ENCODE assay signal across 8 mouse cellular contexts in genomic region chr10:81177958-81178712, GRCm38 (mm10). TPM values are rescaled to one million over a fixed set of nuclear protein-coding genes. Genes with fewer than 3 reads are reported as not detected.
DNase-seq lines count a peak whose midpoint lies in the region; ATAC-seq lines count a peak whose summit lies in the region.

No protein-coding gene starts in this region.

- H3K27me3 ChIP-seq in kidney, embryonic 15.5 days, result no peaks in the 10 kb centered on the region
- H3K27me3 ChIP-seq in midbrain, embryonic 12.5 days, result no peaks in the 10 kb centered on the region

- H3K27ac ChIP-seq in kidney, embryonic 15.5 days, result no peak overlapping the region
- no peak overlapping the region for H3K27ac ChIP-seq in brown adipose tissue, adult 24 weeks (replicated peaks; ENCODE audit: low read depth, low read length)
- H3K27ac ChIP-seq in midbrain, embryonic 12.5 days (replicated peaks), result peak overlapping the region; percentile 93; the same call in 1 of the 2 replicates

- H3K9me3 ChIP-seq in kidney, embryonic 15.5 days (replicated peaks), result no peaks in the 10 kb centered on the region
- no peaks in the 10 kb centered on the region for H3K9me3 ChIP-seq in midbrain, embryonic 12.5 days

- H3K4me2 ChIP-seq in kidney, embryonic 15.5 days, result peak overlapping the region; percentile 83
- H3K4me2 ChIP-seq in midbrain, embryonic 12.5 days (replicated peaks), result peak overlapping the region; percentile 95

- peaks cover 52% of the 10 kb centered on the region for H3K36me3 ChIP-seq in kidney, embryonic 15.5 days
- H3K36me3 ChIP-seq in midbrain, embryonic 12.5 days, result peaks cover 52% of the 10 kb centered on the region

- no peak for DNase-seq in kidney, adult 8-10 months
- peak; percentile 36 for DNase-seq in heart, postnatal 4 days
- DNase-seq in right cerebral cortex, adult 2 months (ENCODE audit: low spot score in 2 of 2), result no peak
- DNase-seq in left cerebral cortex, adult 11 months (ENCODE audit: low spot score), result no peak
- no peak for DNase-seq in T-cell, adult 2 months (ENCODE audit: low spot score)

- H3K4me1 ChIP-seq in kidney, embryonic 15.5 days, result peaks cover 74% of the 10 kb centered on the region
- no peaks in the 10 kb centered on the region; the same call in 1 of the 2 replicates for H3K4me1 ChIP-seq in brown adipose tissue, adult 24 weeks (ENCODE audit: control insufficient read depth, insufficient read depth, insufficient read length, low read length)
- H3K4me1 ChIP-seq in midbrain, embryonic 12.5 days, result peaks cover 58% of the 10 kb centered on the region

- peak overlapping the region; percentile 80 for H3K4me3 ChIP-seq in kidney, embryonic 15.5 days (replicated peaks)
- peak overlapping the region; percentile 85 for H3K4me3 ChIP-seq in brown adipose tissue, adult 24 weeks (ENCODE audit: insufficient read depth, low read depth, low read length)
- peak overlapping the region; percentile 99 for H3K4me3 ChIP-seq in midbrain, embryonic 12.5 days

- no peak for ATAC-seq in kidney, embryonic 15.5 days (replicated peaks; ENCODE audit: low FRiP score)
- no peak for ATAC-seq in midbrain, embryonic 12.5 days (ENCODE audit: low FRiP score, low read depth)

- peak overlapping the region; percentile 91 for H3K9ac ChIP-seq in kidney, embryonic 15.5 days
- H3K9ac ChIP-seq in midbrain, embryonic 12.5 days (replicated peaks), result peak overlapping the region; percentile 99

- 58% methylated on average over 14 of the region's 14 CpGs for WGBS in kidney, embryonic 15.5 days
- 72% methylated on average over 14 of the region's 14 CpGs for WGBS in midbrain, embryonic 12.5 days

RNA-seq across cellular contexts. Expression of gene Eef2, which starts 1.7 kb away (rescaled TPM):
- 563 and 597 TPM in 2 replicates for polyA plus RNA-seq in kidney, embryonic 15.5 days (2015; fragmentation: Nextera tagmentation; extraction: Ambion mirVana)
- polyA plus RNA-seq in brown adipose tissue, adult 24 weeks (2012; ENCODE audit: insufficient read depth, insufficient read length, missing spikeins), result 538 and 581 TPM in 2 replicates
- total RNA-seq in heart, postnatal 4 days (2021), result 1,000 to 10,000 TPM; 1,326 to 1,351 TPM
- 531 and 534 TPM in 2 replicates for polyA plus RNA-seq in midbrain, embryonic 12.5 days (2016; fragmentation: Nextera tagmentation; extraction: Ambion mirVana)

RNA-seq across cellular contexts. Expression of gene Dapk3, which starts 4.7 kb away (rescaled TPM):
- 41.0 and 47.9 TPM in 2 replicates for polyA plus RNA-seq in kidney, embryonic 15.5 days (2015; fragmentation: Nextera tagmentation; extraction: Ambion mirVana)
- polyA plus RNA-seq in brown adipose tissue, adult 24 weeks (2012; ENCODE audit: insufficient read depth, insufficient read length, missing spikeins), result 15.7 and 31.7 TPM in 2 replicates
- 10 to 100 TPM; 41.9 to 45.7 TPM for total RNA-seq in heart, postnatal 4 days (2021)
- polyA plus RNA-seq in midbrain, embryonic 12.5 days (2016; fragmentation: Nextera tagmentation; extraction: Ambion mirVana), result 77.3 and 79.6 TPM in 2 replicates

RNA-seq across cellular contexts. Expression of gene 4930442H23Rik, which starts 5.5 kb away (rescaled TPM):
- polyA plus RNA-seq in kidney, embryonic 15.5 days (2015; fragmentation: Nextera tagmentation; extraction: Ambion mirVana), result not detected in 2 replicates
- polyA plus RNA-seq in brown adipose tissue, adult 24 weeks (2012; ENCODE audit: insufficient read depth, insufficient read length, missing spikeins), result not detected in 2 replicates
- not detected for total RNA-seq in heart, postnatal 4 days (2021)
- polyA plus RNA-seq in midbrain, embryonic 12.5 days (2016; fragmentation: Nextera tagmentation; extraction: Ambion mirVana), result 0.18 TPM in 1 of 2 replicates, not detected in the other

RNA-seq across cellular contexts. Expression of gene Pias4, which starts 10.4 kb away (rescaled TPM):
- 48.6 and 51.2 TPM in 2 replicates for polyA plus RNA-seq in kidney, embryonic 15.5 days (2015; fragmentation: Nextera tagmentation; extraction: Ambion mirVana)
- polyA plus RNA-seq in brown adipose tissue, adult 24 weeks (2012; ENCODE audit: insufficient read depth, insufficient read length, missing spikeins), result 10.3 and 13.4 TPM in 2 replicates
- total RNA-seq in heart, postnatal 4 days (2021), result 10 to 100 TPM; 17.5 to 18.6 TPM
- polyA plus RNA-seq in midbrain, embryonic 12.5 days (2016; fragmentation: Nextera tagmentation; extraction: Ambion mirVana), result 58.6 and 64.9 TPM in 2 replicates

RNA-seq across cellular contexts. Expression of gene Nmrk2, which starts 23.7 kb away (rescaled TPM):
- 0.18 TPM in 1 of 2 replicates, not detected in the other for polyA plus RNA-seq in kidney, embryonic 15.5 days (2015; fragmentation: Nextera tagmentation; extraction: Ambion mirVana)
- polyA plus RNA-seq in brown adipose tissue, adult 24 weeks (2012; ENCODE audit: insufficient read depth, insufficient read length, missing spikeins), result 1.4 TPM in 1 of 2 replicates, not detected in the other
- 10 to 100 TPM; 44.1 to 74.9 TPM for total RNA-seq in heart, postnatal 4 days (2021)
- polyA plus RNA-seq in midbrain, embryonic 12.5 days (2016; fragmentation: Nextera tagmentation; extraction: Ambion mirVana), result not detected in 2 replicates
